Mouse (Mus musculus) heart, embryonic 10.5 days (tissue): Measurements from ENCODE around the gene Pnpla6. TPM values are rescaled to one million over a fixed set of nuclear protein-coding genes. Genes with fewer than 3 reads are reported as not detected.

ENCODE experiments used
- DNase-seq: peaks from one replicate; pipeline ENCODE4 v3.0.0-alpha.2; 2017; ENCODE audit warnings: low spot score
- H3K27ac ChIP-seq: fragments of 300-500 bp; sonication (generic); 2 replicates; pipeline ENCODE4 v1.5.1; 2016; ENCODE audit warnings: mild to moderate bottlenecking
- H3K27me3 ChIP-seq: fragments of 300-500 bp; sonication (generic); 2 replicates; pipeline ENCODE4 v1.6.1; 2016; ENCODE audit warnings: mild to moderate bottlenecking; ENCODE audit not compliant: poor library complexity, insufficient read depth, severe bottlenecking
- H3K36me3 ChIP-seq: fragments of 300-500 bp; sonication (generic); 2 replicates; pipeline ENCODE4 v1.6.1; 2016; ENCODE audit warnings: mild to moderate bottlenecking, moderate library complexity
- H3K4me1 ChIP-seq: fragments of 300-500 bp; sonication (generic); 2 replicates; pipeline ENCODE4 v1.6.1; 2016; ENCODE audit warnings: mild to moderate bottlenecking
- H3K4me3 ChIP-seq: fragments of 300-500 bp; sonication (generic); 2 replicates; pipeline ENCODE4 v1.5.1; 2016; ENCODE audit warnings: mild to moderate bottlenecking, moderate library complexity
- H3K9me3 ChIP-seq: fragments of 300-500 bp; sonication (generic); 2 replicates; pipeline ENCODE4 v1.6.1; 2016; ENCODE audit warnings: mild to moderate bottlenecking, moderate library complexity
- WGBS: fragments of 180-500 bp; shearing (Covaris S2); methylation state at CpG from one replicate; pipeline ENCODE4 v1.1.7; 2016; 5-methylcytosine and 5-hydroxymethylcytosine counted together
- polyA plus RNA-seq: library from polyadenylated mRNA; unstranded; fragments of >200 nt; fragmentation: Nextera tagmentation; extraction: Ambion mirVana; gene quantifications from 2 replicates; pipeline ENCODE4 v1.2.1, GENCODE M21; 2016

The Pnpla6 gene
- polyA plus RNA-seq, 1 experiment from 2014 or later = 19.7 TPM

DNA sequence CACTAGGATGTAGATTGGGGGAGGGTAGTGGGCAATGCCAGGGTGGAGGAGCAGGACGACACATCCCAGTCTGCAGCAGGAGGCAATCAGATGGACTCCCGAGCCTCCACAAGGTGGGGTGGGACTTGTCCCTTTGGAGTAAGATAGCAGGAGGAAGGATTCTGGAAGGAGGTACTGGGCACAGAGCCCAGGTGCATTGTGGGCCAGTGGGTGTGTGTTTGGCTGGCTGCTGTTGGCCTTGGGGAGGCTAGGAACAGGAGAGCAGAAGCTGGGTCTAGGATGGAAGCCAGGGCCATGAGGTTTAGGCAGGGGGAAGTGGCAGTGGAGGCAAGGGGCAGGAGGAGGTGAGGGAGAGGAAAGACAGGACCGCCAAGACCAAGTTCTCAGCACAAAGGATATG, 78.3 kb downstream of the Pnpla6 start:
- Histone ChIP-seq H3K4me1 (0 out of 2 replicates have a peak, but pooled peaks cover 9% of the 10 kb centered on the region), H3K4me3 (no peak overlapping the region), H3K27me3 (0 out of 2 replicates have a peak, but pooled peaks cover 4% of the 10 kb centered on the region), H3K27ac (no peak overlapping the region), H3K36me3 (no peaks in the 10 kb centered on the region), H3K9me3 (no peaks in the 10 kb centered on the region)
- DNase-seq = no peak
- 51% methylated on average over 3 of the region's 3 CpGs for WGBS

Other genes starting within 250 kb of the Pnpla6 start
- gene Insr, start 235.8 kb upstream of the Pnpla6 start, polyA plus RNA-seq = 34.1 and 34.3 TPM in 2 replicates
- gene A430078G23Rik, start 162.0 kb upstream of the Pnpla6 start, polyA plus RNA-seq = 0.24 TPM in 1 of 2 replicates, not detected in the other
- gene Arhgef18, start 122.4 kb upstream of the Pnpla6 start, polyA plus RNA-seq = 7.2 and 8.0 TPM in 2 replicates
- gene Pex11g, start 47.7 kb upstream of the Pnpla6 start, polyA plus RNA-seq = 6.4 and 6.7 TPM in 2 replicates
- gene Tex45, start 44.5 kb upstream of the Pnpla6 start, polyA plus RNA-seq = not detected in 2 replicates
- gene Zfp358, start 22.2 kb upstream of the Pnpla6 start, polyA plus RNA-seq = 35.0 and 41.7 TPM in 2 replicates
- gene Mcoln1, start 14.9 kb upstream of the Pnpla6 start, polyA plus RNA-seq = 55.2 and 60.1 TPM in 2 replicates
- gene C330021F23Rik, start 52.6 kb downstream of the Pnpla6 start, polyA plus RNA-seq = 3.8 and 5.0 TPM in 2 replicates
- gene Camsap3, start 71.9 kb downstream of the Pnpla6 start, polyA plus RNA-seq = 2.3 and 3.9 TPM in 2 replicates
- gene Xab2, start 105.9 kb downstream of the Pnpla6 start, polyA plus RNA-seq = 46.5 and 52.8 TPM in 2 replicates
- 89.6 and 94.8 TPM in 2 replicates for gene Pet100, start 106.2 kb downstream of the Pnpla6 start, polyA plus RNA-seq
- 0.31 TPM in 1 of 2 replicates, not detected in the other for gene Pcp2, start 110.2 kb downstream of the Pnpla6 start, polyA plus RNA-seq
- 79.1 and 81.4 TPM in 2 replicates for gene Stxbp2, start 115.6 kb downstream of the Pnpla6 start, polyA plus RNA-seq
- 0.15 TPM in 1 of 2 replicates, not detected in the other for gene Retn, start 140.4 kb downstream of the Pnpla6 start, polyA plus RNA-seq
- gene Mcemp1, start 150.4 kb downstream of the Pnpla6 start, polyA plus RNA-seq = 0.11 TPM in 1 of 2 replicates, not detected in the other
- 10.4 and 15.1 TPM in 2 replicates for gene Fcor, start 157.0 kb downstream of the Pnpla6 start, polyA plus RNA-seq
- 39.3 and 39.5 TPM in 2 replicates for gene Trappc5, start 160.9 kb downstream of the Pnpla6 start, polyA plus RNA-seq
- 0.12 and 0.24 TPM in 2 replicates for gene Fcer2a, start 178.8 kb downstream of the Pnpla6 start, polyA plus RNA-seq
- gene Clec4g, start 205.3 kb downstream of the Pnpla6 start, polyA plus RNA-seq = 4.3 and 7.4 TPM in 2 replicates
- gene Cd209a, start 233.6 kb downstream of the Pnpla6 start, polyA plus RNA-seq = not detected in 2 replicates